Mouse (Mus musculus): ENCODE results near the gene Eno3.

DNA sequence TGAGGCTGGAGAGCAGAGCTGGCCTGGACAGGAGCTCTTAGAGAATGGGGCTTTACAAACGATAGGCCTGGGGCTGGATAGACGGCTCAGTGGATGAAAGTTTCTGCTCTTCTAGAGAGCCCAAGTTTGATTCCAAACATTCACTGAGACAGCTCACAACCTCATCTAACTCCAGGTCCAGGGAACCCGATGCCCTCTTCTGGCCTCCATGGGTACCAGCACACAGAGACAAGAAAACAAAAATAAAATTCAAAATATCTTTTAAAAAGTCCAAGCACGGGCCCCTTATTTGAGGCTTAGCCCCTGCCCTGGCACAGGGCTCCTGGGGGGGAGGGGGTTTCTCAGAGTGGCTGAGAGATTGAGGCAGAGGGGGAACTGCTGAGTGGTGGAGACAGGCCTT is 46.2 kb upstream of the Eno3 start:
- no peak for TF ChIP-seq POLR2A (IDR thresholded peaks at IDR 0.05; ENCODE audit: insufficient read length, low read depth)
- no peak for TF ChIP-seq TCF12 (IDR thresholded peaks at IDR 0.05; ENCODE audit: insufficient read depth, poor library complexity, severe bottlenecking)
- TF ChIP-seq E2F4 (IDR thresholded peaks at IDR 0.05; ENCODE audit: insufficient read depth): no peak
- no peak for TF ChIP-seq POLR2AphosphoS2 (IDR thresholded peaks at IDR 0.05; ENCODE audit: insufficient read length, low read depth)
- no peak for TF ChIP-seq SRF (IDR thresholded peaks at IDR 0.05; ENCODE audit: control insufficient read depth, insufficient read length, low read depth)
- no peak for TF ChIP-seq USF1 (IDR thresholded peaks at IDR 0.05; ENCODE audit: low read depth)
- no peak for TF ChIP-seq CEBPB (IDR thresholded peaks at IDR 0.05; ENCODE audit: insufficient read depth, poor library complexity, severe bottlenecking)
- TF ChIP-seq TCF3 (IDR thresholded peaks at IDR 0.05; ENCODE audit: insufficient read length, low read depth): no peak
- TF ChIP-seq MAX (IDR thresholded peaks at IDR 0.05; ENCODE audit: low read depth): no peak

Data from myocyte (in vitro differentiated cells).